Mouse (Mus musculus): Measurements from ENCODE around the gene U2surp. TPM values are rescaled to one million over a fixed set of nuclear protein-coding genes. Genes with fewer than 3 reads are reported as not detected.

U2surp gene
- 12.0 TPM for polyA plus RNA-seq (2012; fragmentation: generic; extraction: Trizol)
- long read RNA-seq, experiment 1, full-length matches to known transcripts = 4 of 45 reads
- long read RNA-seq, experiment 1, partial matches to known transcripts = 35 of 45 reads
- long read RNA-seq, experiment 1, other reads (novel, unspliced or antisense) = 6 of 45 reads
- long read RNA-seq, experiment 2, full-length matches to known transcripts = 30 of 201 reads
- long read RNA-seq, experiment 2, partial matches to known transcripts = 143 of 201 reads
- long read RNA-seq, experiment 2, other reads (novel, unspliced or antisense) = 28 of 201 reads

DNA sequence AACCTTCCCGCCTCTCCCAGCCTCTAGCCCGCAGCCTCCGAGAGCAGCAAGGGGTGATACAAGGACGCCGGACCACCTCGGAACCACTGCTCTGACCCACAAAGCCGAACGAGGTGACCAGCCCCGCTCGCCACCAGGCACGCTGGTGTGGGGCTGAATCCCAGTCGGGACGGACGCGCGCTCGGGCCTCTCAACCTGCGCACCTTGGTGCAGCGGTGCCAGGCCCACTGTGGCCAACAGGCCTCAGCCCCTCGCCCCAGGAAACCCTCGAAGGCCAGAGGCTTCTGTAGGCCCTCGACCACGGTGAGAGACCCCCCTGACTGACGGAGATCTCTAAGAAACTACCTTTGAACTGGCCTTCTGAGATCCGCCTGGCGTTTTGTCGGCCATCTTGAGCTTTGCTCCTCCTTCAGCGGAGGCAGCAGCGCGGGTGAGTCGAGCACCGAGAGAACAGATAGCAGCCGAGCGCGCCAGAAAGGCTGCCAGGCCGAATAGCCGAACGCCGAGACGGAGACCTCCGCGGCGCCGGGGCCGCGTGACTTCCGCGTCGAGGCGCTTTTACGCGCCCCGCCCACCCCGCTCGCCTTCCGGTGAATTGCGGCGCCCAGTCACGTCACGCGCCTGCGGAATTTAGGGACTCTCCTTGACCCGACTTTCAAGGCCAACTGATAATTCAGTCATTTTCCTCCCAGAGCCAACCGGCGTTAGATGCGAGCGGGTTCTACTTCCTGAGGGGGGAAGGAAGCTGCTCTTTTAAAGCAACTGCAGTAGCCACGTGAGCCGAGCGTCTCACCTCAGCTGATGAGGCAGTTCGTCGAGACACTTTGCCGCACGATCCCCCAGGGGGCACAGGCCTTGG is at the start of gene U2surp:
Gene U2surp, minus strand, starts transcription at position 525 of the 859 bp plus-strand sequence.
- H3K36me3 ChIP-seq (ENCODE audit: control insufficient read depth, insufficient read depth) = peaks cover 4% of the 10 kb centered on the region
- H3ac ChIP-seq (ENCODE audit: control insufficient read depth, insufficient read length, low read depth) = peak within 1 kb of the TSS; percentile 97
- no peak for TF ChIP-seq CEBPB (IDR thresholded peaks at IDR 0.05; ENCODE audit: low read depth)
- peak; percentile 77 for TF ChIP-seq USF1 (IDR thresholded peaks at IDR 0.05; ENCODE audit: low read depth)
- no peak for TF ChIP-seq MYOG (IDR thresholded peaks at IDR 0.05; ENCODE audit: control insufficient read depth, extremely low read depth, insufficient read length)
- TF ChIP-seq MYOD1 (IDR thresholded peaks at IDR 0.05; ENCODE audit: control insufficient read depth, insufficient read length, low read depth) = no peak
- peak; percentile 46 for TF ChIP-seq MAX (IDR thresholded peaks at IDR 0.05)
- no peak for TF ChIP-seq FOSL1 (IDR thresholded peaks at IDR 0.05; ENCODE audit: insufficient read depth, low read length, poor library complexity, severe bottlenecking)
- TF ChIP-seq CTCF (IDR thresholded peaks at IDR 0.05; ENCODE audit: control insufficient read depth, insufficient read depth, insufficient read length) = no peak
- H3K79me2 ChIP-seq (ENCODE audit: control insufficient read depth, insufficient read depth) = peaks cover 64% of the 10 kb centered on the region
- peak within 1 kb of the TSS; percentile 87 for H3K4me3 ChIP-seq (ENCODE audit: insufficient read depth, poor library complexity, severe bottlenecking)
- H3K27me3 ChIP-seq (ENCODE audit: control insufficient read depth, insufficient read depth, insufficient read length) = no peaks in the 10 kb centered on the region
- H3K79me3 ChIP-seq (ENCODE audit: low read depth) = peaks cover 56% of the 10 kb centered on the region

GRCm38 (mm10) chr9:95559936-95560735 is 48.3 kb upstream of the U2surp start:
- no peaks in the 10 kb centered on the region for H3K79me3 ChIP-seq (ENCODE audit: low read depth)
- no peak overlapping the region for H3ac ChIP-seq (ENCODE audit: control insufficient read depth, insufficient read length, low read depth)
- H3K79me2 ChIP-seq (ENCODE audit: control insufficient read depth, insufficient read depth) = no peaks in the 10 kb centered on the region
- H3K4me3 ChIP-seq (ENCODE audit: insufficient read depth, poor library complexity, severe bottlenecking) = no peak overlapping the region
- no peak for TF ChIP-seq FOSL1 (IDR thresholded peaks at IDR 0.05; ENCODE audit: insufficient read depth, low read length, poor library complexity, severe bottlenecking)
- H3K36me3 ChIP-seq (ENCODE audit: control insufficient read depth, insufficient read depth) = no peaks in the 10 kb centered on the region
- peaks cover 45% of the 10 kb centered on the region for H3K27me3 ChIP-seq (ENCODE audit: control insufficient read depth, insufficient read depth, insufficient read length)

- peak within 1 kb of the TSS; percentile 6 for H3K4me3 ChIP-seq (ENCODE audit: insufficient read depth, poor library complexity, severe bottlenecking)
- H3K79me3 ChIP-seq (ENCODE audit: low read depth) = no peaks in the 10 kb centered on the region
- H3K36me3 ChIP-seq (ENCODE audit: control insufficient read depth, insufficient read depth) = no peaks in the 10 kb centered on the region
- H3K79me2 ChIP-seq (ENCODE audit: control insufficient read depth, insufficient read depth) = no peaks in the 10 kb centered on the region
- H3ac ChIP-seq (ENCODE audit: control insufficient read depth, insufficient read length, low read depth) = no peak within 1 kb of the TSS
- peaks cover 50% of the 10 kb centered on the region for H3K27me3 ChIP-seq (ENCODE audit: control insufficient read depth, insufficient read depth, insufficient read length)
- TF ChIP-seq CEBPB (IDR thresholded peaks at IDR 0.05; ENCODE audit: low read depth) (no peak), FOSL1 (IDR thresholded peaks at IDR 0.05; ENCODE audit: insufficient read depth, low read length, poor library complexity, severe bottlenecking) (no peak), MAX (IDR thresholded peaks at IDR 0.05) (no peak), MYOD1 (IDR thresholded peaks at IDR 0.05; ENCODE audit: control insufficient read depth, insufficient read length, low read depth) (no peak), CTCF (IDR thresholded peaks at IDR 0.05; ENCODE audit: control insufficient read depth, insufficient read depth, insufficient read length) (no peak), USF1 (IDR thresholded peaks at IDR 0.05; ENCODE audit: low read depth) (no peak), MYOG (IDR thresholded peaks at IDR 0.05; ENCODE audit: control insufficient read depth, extremely low read depth, insufficient read length) (no peak)
These were observed 47.5 kb upstream of the U2surp start, which contains the start of gene Paqr9 for GRCm38 (mm10) chr9:95559059-95559935. Gene Paqr9 (plus strand): TSS chr9:95559657.

DNA sequence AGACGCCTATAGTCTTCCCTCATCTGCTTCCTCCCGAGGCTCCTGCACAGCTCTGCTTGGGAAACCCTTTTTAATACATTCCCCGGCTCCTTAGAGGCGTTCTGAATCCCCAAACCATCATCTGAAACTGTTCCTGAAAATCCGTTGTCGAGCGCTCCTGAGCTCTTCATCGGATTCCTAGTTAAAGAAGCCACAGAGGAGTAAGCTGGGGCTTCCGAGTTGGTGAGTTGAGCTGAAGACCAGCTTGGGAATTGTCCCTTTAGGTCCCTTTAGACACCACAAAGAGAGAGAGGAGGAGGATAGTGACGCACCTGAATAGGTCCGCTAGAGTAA is 46.9 kb upstream of the U2surp start:
- no peak for TF ChIP-seq CTCF (IDR thresholded peaks at IDR 0.05; ENCODE audit: control insufficient read depth, insufficient read depth, insufficient read length)
- TF ChIP-seq MAX (IDR thresholded peaks at IDR 0.05) = no peak
- no peak for TF ChIP-seq CEBPB (IDR thresholded peaks at IDR 0.05; ENCODE audit: low read depth)
- TF ChIP-seq USF1 (IDR thresholded peaks at IDR 0.05; ENCODE audit: low read depth) = no peak
- no peak for TF ChIP-seq FOSL1 (IDR thresholded peaks at IDR 0.05; ENCODE audit: insufficient read depth, low read length, poor library complexity, severe bottlenecking)
- no peak for TF ChIP-seq MYOG (IDR thresholded peaks at IDR 0.05; ENCODE audit: control insufficient read depth, extremely low read depth, insufficient read length)
- no peak for TF ChIP-seq MYOD1 (IDR thresholded peaks at IDR 0.05; ENCODE audit: control insufficient read depth, insufficient read length, low read depth)
- Histone ChIP-seq H3K79me2 (ENCODE audit: control insufficient read depth, insufficient read depth) (no peaks in the 10 kb centered on the region), H3K36me3 (ENCODE audit: control insufficient read depth, insufficient read depth) (no peaks in the 10 kb centered on the region), H3K27me3 (ENCODE audit: control insufficient read depth, insufficient read depth, insufficient read length) (peaks cover 47% of the 10 kb centered on the region), H3ac (ENCODE audit: control insufficient read depth, insufficient read length, low read depth) (no peak overlapping the region), H3K4me3 (ENCODE audit: insufficient read depth, poor library complexity, severe bottlenecking) (peak overlapping the region; percentile 6), H3K79me3 (ENCODE audit: low read depth) (no peaks in the 10 kb centered on the region)

GRCm38 (mm10) chr9:95557722-95558121 is 45.9 kb upstream of the U2surp start:
- Histone ChIP-seq H3K27me3 (ENCODE audit: control insufficient read depth, insufficient read depth, insufficient read length) (peaks cover 42% of the 10 kb centered on the region), H3K79me2 (ENCODE audit: control insufficient read depth, insufficient read depth) (no peaks in the 10 kb centered on the region), H3K79me3 (ENCODE audit: low read depth) (no peaks in the 10 kb centered on the region), H3K36me3 (ENCODE audit: control insufficient read depth, insufficient read depth) (no peaks in the 10 kb centered on the region), H3K4me3 (ENCODE audit: insufficient read depth, poor library complexity, severe bottlenecking) (no peak overlapping the region), H3ac (ENCODE audit: control insufficient read depth, insufficient read length, low read depth) (no peak overlapping the region)
- peak; percentile 2 for TF ChIP-seq CEBPB (IDR thresholded peaks at IDR 0.05; ENCODE audit: low read depth)
- TF ChIP-seq USF1 (IDR thresholded peaks at IDR 0.05; ENCODE audit: low read depth) = no peak
